Mouse (Mus musculus) layer of hippocampus, adult 11-12 months (tissue): ENCODE measurements around the gene Irgq.
A peak's percentile ranks its signal among the peaks of the same experiment; 100 is the strongest.
"Not testable (repeated sequence)": the region's sequence is repeated elsewhere in the genome, so short reads cannot be mapped to it uniquely, and the experiment has no call there.

ENCODE experiments used
- DNase-seq: peaks from one replicate; pipeline ENCODE4 v3.0.0; 2022; ENCODE audit warnings: low spot score

The Irgq gene

DNA sequence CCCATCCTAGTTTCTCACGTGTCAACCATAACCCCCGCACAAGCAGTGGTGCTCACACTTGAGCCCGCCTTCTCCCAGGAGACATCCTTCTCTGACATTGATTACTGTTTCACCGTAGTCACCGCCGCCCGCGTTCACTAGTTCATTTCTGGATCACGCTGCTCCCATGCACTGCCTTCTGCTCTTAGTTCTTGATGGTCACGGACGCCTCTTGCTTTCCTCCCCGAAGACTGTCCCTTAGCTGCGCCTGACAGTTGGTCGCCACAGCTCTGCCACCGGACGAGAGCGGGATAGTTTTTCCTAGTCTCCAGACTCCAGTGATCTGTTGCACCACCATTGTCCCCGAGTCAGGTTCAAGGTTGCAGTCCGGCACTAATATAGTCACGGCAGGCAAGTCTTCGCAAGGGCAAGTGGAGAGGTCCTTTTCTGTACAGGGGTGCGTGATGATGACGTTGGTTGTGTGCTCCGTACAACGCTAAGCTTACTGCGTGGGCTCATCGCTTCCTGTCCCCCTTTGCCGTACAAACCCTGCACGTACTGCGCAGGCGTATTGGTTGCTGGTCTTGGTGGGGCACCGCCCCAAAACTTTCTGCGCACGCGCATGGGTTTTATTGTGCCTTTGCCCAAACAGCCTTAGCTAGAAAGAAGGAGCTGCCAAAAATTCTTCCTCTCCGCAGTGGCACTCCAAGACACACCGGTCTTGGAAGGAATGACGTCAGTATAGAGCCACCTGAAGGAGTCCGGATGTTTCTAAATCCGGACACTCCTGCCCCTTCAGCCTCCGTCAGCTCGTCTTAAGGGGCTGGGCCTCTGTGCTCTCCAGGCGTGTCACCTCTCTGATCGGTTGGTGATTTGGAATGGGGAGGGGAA, at the start of gene Irgq:
Irgq (plus strand) TSS at position 628 of the 870 bp plus-strand sequence.
- DNase-seq = peak; percentile 99

DNA sequence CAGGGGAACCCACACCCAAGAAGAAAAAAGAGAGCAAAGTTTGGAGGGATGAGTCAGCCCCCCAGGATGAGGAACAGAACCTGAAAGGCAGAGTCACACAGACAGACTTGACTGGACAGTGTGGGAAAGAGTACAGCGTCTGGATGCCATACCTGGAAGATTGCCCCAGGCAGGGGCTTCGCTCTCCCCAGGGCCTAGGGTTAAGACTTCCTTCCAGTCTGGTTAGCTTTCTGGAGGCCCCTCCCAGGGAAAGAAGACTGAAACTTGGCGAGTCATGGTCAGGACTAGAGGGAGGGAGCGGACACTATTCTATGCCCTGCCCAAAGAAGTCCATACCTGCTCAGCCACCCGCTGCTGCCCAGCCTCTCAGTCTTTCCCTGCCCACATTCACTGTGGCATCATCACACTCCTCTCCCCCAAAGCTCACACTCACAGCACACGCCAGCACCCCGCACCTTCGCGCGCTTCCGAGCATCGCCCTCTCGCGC, 49.5 kb upstream of the Irgq start:
- DNase-seq = no peak

DNA sequence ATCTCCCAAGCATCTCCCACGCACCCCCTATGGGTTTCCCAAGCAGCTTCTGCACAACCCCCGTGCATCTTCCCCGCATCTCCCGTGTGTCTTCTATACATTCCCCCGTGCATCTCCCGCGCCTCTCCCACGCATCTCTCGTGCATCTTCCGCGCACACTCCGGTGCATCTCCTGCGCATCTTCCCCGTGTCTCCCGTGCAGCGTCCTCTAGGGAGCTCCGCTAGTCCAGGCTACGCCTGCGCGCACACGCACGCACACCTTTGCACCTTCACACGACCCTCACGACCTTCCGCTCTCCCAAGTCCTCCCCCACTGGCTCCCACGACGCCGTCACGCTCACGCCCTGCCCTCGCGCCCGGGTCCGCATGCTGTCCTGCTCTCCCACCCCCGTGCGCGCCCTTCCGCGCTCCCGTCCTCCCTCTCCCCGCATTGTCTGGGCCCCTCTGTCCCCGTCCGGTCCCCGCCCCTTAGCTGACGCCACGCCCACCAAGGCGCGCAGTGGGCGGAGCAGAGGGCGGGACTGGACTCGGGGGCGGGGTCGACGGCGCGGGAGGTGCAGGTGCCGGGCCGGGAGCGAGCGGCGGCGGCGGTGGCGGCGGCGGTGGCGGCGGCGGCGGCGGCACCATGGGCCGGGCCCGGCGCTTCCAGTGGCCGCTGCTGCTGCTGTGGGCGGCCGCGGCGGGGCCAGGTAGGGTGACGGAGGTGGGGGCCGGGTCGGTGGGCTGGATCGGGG, 48.8 kb upstream of the Irgq start, which contains the start of gene Cadm4:
Cadm4 (plus strand) TSS at position 550 of the 734 bp plus-strand sequence.
- DNase-seq = peak; percentile 89

DNA sequence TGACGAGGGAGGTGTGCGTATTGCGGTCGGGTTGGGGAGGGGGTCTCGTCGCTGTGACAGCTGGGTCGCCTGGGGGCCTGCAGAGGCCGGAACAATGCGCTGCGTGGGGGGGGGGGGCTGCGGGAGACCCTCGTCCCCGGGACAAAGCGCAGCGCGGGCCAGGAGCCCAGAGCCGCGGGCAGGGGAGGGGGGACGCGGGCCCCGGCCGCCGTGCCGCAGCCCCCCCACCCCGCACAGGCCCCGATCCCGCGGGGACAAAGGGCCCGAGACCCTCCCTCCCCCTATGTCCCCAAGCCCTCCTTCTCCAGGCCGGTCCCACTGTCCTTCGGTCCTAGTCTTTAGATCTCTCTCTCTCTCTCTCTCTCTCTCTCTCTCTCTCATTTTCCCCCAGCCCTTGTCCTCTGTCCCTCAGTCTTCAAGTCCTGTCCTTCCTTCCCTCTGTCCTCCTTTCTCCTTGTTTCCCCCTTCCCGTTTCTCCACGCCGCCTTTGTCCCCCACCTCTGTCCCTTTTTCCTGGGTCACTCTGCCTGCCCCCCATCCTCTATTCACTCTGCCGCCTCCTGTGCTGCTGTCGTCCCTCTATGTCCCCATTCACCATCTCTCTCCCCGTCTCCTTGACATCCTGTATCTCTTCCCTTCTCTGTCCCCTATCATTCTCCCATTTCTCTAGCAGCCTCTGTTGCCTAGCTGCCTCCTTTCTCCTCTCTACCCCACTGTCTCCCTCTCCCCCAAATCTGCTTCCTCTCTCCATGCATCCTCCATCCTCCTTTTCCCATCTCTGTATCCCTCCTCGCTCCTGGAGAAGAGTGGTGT, 48.1 kb upstream of the Irgq start:
- no peak for DNase-seq

DNA sequence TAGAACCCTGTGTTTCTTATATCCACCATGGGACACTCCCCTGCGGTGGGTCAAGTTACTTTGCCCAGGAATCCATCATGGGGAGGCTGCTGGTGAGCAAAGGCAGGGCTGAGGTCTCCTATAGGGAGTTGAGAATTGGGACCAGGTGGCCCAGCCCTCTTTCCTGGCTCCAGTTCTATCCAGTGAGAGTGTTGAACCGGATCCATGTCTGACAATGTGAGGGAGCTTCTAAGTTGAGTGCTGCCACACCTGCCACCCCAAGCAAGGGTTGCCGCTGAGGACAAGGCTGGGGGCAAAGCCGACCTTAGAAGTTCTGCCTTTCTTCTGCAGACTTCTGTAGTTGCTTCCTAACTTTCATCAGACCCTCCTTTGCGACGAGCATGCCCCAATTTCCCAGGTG, 47.2 kb upstream of the Irgq start:
- DNase-seq = not testable (repeated sequence)

DNA sequence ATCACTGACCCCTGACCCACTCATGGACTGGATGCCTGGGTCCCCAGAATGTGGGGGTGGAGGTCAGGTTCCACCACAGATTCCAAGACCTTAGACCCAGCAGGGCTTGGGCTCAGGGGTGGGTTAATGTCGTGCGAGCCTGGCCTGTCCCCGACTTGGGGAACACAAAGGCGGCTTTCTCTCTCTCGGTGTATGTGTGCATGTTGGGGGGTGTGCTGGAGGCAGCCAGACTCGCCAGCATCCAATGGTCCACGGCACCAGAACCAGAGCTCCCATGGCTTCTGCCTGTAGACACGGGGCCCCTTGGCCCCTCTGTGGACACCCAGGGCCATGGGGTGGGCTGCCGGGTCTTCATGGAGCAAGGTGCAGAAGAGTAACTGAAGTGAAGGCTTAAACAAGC, 45.0 kb upstream of the Irgq start:
- peak; percentile 52 for DNase-seq

DNA sequence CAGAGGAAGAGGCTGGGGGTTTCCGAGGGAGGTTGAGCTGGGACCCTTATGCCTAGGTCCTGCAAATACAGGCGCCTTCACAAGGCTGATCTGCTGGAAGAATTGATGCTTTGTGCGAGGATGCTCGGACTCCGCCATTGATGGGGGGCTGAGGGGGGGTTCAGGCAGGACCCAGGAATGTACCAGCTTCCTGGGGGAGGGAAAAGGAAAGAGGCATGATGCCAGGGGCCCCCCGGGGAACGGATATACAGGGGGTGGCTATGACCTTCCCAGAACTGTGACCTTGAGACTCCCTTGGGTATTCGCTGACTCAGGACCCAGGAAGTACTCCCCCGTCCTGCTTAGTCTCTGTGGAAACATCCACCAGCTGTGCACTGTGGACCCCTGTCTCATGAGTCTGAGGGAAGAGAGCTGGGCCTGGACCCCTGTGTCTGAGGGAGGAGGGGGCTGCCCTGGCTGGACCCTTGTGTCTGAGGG, 43.8 kb upstream of the Irgq start:
- DNase-seq = no peak

DNA sequence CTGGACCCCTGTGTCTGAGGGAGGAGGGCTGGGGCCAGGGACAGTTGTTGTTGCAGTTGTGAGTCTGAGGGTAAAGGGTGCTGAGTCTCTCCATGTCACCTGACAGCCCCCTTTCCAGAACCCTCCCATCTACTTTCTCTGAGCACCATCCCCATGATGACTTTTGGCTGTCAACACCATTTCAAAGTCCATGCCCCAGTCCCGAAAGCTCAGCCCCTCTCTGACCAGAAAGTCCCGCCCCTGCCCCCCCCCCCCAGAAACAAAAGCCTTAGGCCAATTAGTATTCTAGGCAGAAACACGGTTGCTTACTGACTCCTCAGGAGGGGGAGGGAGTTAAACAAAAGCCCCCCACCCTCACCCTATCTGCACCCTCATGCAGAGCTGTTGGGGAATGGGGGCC, 43.1 kb upstream of the Irgq start:
- no peak for DNase-seq

DNA sequence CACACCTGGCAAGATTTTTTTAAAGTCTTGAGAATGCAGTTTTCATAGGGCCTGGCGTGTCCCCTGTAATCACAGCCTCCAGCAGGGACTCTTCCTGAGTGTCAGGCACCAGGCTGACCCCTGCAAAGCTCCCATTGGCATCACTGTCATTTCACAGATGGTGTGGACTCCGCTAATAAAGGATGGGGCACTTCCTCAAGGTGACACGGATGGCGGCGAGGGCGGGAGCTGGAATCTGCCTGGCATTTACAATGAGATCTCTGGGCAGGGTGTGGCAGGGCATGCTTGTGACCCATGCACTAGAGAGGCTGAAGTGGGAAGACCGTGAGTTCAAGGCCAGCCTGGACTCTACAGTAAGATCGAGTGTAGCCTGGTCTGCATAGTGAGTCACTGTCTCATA, 42.2 kb upstream of the Irgq start:
- no peak for DNase-seq

DNA sequence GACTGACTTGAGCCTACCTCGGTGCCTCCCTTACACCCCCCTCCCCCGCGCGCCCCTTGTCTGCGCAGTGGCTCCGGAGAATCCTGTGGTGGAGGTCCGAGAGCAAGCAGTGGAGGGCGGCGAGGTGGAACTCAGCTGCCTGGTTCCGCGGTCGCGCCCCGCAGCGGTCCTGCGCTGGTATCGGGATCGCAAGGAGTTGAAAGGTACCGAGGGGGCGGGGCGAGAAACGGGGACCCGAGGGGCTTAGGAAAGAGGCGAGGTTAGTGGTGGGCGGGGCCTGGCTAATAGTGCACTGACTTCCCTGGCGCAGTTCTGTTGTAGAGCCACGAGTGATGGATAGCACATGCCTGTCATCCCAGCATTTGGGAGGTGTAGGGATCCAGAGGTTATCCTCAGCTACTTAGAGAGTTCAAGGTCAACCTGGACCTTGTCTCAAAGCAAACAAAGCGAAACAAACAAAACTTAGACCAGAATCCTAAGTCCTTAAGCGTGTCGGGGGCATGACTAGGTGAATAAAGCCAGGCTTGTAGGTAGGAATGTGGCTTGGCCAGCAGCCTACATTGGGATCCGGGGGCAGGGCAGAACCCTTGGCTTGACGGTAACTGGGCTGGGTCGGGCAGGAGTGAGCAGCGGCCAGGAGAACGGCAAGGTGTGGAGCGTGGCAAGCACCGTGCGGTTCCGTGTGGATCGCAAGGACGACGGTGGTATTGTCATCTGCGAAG, 30.5 kb upstream of the Irgq start:
- no peak for DNase-seq

DNA sequence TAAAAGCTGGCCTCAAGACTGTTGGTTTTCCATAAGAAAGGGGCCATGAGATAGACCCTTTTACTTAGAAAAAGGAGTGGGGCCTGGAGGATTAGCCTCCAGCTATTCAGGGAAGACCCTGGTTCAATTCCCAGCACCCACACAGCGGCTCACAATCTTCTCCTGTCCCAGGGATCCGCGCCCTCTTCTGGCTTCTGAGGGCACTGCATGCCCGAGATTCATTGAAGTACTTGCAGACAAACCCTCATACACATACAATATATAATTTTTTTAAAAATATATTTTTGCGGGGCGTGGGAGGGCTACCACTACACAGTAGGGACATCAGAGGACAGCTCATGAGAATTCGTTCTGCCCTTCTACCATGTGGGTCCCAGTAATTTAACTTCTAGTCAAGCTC, 29.6 kb upstream of the Irgq start:
- DNase-seq = no peak

DNA sequence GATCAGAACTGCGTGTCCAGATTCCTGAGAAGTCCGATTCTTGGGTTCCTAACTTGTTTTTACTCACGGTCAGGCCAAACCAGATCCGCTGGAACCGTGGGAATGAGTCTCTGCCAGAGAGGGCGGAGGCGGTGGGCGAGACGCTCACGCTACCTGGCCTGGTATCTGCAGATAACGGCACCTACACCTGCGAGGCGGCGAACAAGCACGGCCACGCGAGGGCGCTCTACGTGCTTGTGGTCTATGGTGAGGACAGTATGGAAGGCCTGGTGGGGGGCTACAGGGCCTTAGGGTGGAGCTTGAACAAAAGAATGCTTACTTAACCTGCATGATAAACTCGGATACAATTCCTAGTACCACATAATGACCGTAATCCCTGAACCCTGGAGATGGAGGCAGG, 29.0 kb upstream of the Irgq start:
- DNase-seq = no peak

DNA sequence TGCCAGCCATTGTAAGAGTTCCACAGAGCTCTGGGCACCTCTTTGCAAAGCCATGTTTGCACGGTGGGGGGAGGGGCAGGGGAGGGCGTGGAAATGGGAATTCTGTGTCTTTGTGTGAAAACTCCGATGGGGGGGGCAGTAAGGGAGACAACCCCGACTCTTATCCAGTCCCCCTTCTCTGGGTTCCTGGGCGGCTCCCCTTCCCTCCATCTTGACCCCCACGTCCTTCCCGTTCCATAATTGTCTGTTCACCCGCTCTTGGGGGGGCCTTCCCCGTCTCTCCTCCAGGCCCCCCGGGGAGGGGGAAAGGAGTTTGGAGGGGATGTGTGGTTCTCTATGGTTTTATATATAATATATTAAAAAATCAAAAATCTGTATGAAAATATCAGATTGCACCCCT, 26.5 kb upstream of the Irgq start:
- DNase-seq = no peak

DNA sequence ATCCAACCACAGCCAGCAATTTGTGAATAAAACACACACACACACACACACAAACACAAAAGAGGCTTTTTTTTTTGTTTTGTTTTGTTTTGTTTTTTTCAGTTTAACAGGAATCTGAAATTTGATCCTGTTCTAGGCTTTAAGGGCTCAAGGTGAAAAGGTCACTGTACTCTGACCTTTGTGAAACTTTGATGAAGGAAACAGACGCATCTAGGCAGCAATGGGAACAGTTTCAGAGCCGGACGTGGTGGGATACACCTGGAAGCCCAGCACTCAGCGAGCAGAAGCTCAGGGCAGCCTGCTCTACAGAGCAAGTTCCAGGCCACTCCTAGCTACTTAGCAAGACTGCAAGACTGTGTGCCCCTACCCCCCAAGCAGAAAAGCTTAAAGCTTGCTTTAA, 25.6 kb upstream of the Irgq start:
- no peak for DNase-seq

DNA sequence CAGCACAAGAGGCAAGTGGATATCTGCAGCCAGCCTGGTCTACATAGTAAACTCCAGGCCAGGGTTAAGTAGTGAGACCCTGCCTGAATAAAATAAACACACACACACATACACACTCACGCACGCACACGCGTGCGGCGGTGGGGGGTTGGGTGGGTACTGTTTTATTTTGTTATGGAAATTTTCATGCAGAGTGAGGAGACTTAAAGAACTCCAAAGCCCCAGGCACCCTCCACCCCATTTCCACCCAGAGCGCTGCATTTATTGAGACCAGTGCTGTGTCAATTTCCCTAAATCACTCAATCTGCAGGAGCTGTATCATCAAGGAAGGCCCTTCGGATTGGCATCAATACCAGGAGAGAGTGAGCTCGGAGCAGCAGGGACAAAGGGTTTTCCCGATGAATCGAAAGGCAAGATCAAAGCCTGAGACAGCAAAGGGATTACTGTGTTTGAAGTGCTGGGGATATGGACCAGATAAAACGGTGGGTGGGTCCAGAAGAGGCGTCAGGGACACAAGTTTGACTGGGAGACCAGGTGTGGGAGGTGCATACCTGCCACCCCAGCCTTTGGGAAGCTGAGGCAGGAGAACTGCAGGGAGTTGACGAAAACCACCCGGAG, 24.9 kb upstream of the Irgq start:
- DNase-seq = no peak

DNA sequence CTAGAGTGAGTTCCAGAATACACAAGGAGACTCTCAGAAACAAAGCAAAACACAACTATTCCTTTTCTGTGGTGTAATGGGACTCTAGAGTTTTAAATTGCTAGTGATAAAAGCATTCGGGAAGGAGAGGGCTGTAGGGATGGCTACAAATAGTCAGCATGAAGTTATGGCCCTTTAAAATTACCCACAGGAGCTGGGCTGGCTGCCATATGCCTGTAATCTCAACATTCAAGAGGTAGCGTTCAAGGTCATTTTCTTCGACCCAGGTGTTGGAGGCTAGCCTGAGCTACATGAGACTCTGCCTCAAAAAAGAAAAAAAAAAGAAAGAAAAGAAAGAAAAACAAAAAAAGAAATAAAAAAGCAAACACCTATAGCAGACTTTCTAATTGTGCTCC, 24.4 kb upstream of the Irgq start:
- no peak for DNase-seq

DNA sequence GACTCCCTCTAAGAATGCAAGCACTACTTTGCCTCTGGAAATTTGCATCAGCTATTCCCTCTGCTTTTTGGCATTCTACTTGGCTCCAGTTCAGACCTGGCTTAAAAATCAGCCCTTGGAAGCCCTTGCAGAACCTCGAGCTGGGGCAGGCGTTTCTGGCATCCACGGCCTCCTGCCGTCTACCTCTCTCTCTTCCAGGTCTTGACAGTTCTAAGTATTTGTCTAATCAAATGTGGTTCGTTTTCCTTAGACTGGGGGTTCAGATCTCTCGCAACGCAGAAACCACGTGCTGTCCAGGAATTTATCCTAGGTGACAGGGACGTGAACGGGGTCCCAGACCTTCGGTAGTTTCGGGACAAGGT, 24.0 kb upstream of the Irgq start:
- peak; percentile 63 for DNase-seq

DNA sequence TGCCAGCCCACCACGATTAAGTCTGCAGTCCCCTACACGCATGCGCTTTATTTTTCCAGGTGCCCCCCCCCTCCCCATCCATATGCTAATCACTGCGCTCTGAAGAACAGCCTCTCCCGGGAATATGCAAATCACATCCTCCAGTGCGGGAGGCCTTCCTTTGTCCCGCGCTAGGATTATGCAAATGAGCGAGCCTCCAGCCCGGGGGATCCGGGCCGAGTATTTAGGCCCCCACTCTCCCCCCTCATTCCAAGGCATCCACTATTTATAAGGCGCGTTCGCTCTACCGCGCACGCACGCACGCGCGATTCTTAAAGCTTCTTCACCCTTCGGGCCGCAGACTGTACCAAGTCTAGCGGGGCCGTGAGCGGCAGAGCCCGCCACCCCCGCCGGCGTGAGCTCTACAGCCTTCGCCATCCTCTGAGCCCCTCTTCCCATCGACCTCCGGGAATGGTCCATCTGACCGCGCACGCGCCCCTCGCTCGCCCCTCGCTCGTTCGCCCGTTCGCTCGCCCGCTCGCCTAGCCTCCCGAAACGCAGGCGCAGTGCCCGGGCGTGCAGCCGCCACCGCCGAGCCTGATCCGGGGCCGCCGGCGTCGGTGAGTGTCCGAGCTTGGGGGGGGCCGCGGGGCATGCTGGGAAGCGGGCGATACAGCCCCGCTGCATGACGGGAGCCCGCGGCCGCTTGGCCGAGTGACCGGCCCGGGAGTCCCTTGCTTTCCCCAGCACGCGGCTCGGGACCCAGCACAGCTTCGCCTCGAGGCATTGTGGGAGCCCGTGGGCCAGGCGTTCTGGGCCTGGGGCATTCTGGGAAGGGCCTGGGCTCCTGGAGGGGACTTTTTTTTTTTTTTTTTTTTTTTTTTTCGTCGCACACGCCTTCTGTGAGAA, 23.4 kb upstream of the Irgq start, which contains the start of gene Zfp428:
Zfp428 (plus strand) TSS at position 169 of the 888 bp plus-strand sequence.
- peak; percentile 77 for DNase-seq

DNA sequence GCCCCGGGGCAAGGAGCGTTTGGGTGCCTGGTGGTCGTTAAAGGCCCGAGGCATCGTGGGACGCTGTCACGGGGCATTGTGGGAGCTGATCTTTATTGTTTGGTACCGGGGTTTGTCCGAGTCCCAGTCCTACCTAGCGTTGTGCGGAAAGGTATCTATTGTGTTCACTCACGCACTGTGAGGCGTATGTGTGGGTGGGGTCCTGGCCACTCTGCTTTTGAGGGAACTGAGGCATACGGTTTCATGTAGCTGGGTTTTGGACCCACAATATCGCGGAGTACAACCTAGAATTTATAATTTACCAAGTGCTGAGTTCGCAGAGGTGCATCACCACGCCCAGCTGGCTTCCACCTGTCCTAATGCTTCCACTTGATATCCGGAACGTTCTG, 22.8 kb upstream of the Irgq start:
- DNase-seq = no peak

DNA sequence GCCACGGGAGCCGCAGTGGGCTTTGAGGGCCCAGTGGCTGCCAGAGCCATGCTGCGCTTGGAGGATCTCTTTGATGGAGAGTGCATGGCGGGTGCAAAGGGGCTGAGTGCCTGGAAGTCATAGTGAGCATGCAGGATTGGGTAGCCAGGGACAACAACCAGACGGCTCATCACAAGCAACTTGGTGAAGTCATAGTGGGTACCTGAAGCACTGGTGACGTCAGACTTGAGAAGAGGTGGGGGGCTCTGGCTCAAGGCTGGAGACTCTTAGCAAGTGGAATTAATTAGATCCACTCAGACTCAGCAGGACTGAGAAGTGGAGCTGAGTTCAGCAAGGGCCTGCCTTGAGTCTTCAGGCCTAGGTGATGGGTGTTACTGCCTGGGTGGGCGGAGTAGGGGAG, 18.1 kb upstream of the Irgq start, which contains the start of gene AC161166.1:
AC161166.1 (minus strand) TSS at position 101 of the 400 bp plus-strand sequence.
- DNase-seq = no peak
